Mouse (Mus musculus): ENCODE measurements around the gene Grm4. TPM values are rescaled to one million over a fixed set of nuclear protein-coding genes. Genes with fewer than 3 reads are reported as not detected.
A peak's percentile ranks its signal among the peaks of the same experiment; 100 is the strongest.

Gene Grm4
- polyA plus RNA-seq, 1 experiment = not detected

DNA sequence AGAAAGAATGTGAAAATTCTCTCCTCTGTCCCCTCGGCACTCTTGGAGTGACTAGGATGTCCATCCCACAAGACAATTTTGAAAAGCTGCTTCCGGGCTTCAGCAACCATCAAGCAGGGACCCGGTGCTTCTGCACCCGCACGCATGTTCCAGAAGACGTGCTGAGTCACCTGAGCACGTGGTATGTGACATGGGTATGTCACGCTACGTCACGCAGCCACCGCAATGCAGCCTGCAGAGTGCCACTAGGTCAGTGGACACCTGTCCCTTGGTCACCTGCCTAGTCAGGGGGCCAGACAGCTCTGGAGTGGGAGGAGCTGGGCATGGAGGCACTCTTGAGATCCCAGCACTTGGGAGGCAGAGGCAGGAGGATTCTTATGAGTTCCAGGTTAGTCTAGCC, 45.6 kb downstream of the Grm4 start:
- TF ChIP-seq GATA1 (IDR thresholded peaks at IDR 0.05; ENCODE audit: borderline replicate concordance, low read length) = no peak
- no peak for TF ChIP-seq FLI1 (IDR thresholded peaks at IDR 0.05; ENCODE audit: low read length)
- peaks cover 7% of the 10 kb centered on the region for H3K9me3 ChIP-seq

DNA sequence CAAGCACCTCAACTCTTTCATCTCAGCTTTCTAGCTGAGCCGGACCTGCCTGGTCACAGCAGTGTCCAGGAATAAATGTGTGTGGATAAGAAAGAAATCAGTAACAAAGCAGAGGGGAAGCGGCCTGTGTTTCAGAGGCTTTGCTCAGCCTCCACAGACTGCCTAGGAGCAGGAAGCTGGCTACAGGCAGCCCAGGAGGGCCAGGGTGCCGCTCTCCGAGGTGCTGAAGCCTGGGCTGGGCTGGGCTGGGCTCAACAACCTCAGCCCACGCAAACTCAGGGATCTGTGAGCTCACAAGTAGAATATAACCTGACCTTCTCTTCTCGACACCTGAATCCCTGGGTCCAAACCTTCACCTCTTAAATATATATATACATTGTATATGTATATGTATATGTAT, 54.6 kb downstream of the Grm4 start:
- TF ChIP-seq GATA1 (IDR thresholded peaks at IDR 0.05; ENCODE audit: borderline replicate concordance, low read length) (no peak), FLI1 (IDR thresholded peaks at IDR 0.05; ENCODE audit: low read length) (no peak)
- Histone ChIP-seq H3K27me3 (replicated peaks) (peaks cover 36% of the 10 kb centered on the region), H3K36me3 (replicated peaks; ENCODE audit: low read length) (no peaks in the 10 kb centered on the region), H3K4me1 (no peaks in the 10 kb centered on the region; the same call in 1 of the 2 replicates), H3K9me3 (no peaks in the 10 kb centered on the region), H3K4me3 (replicated peaks) (no peak overlapping the region)

More for the DNA sequence above, 45.6 kb downstream of the Grm4 start:
- Histone ChIP-seq H3K27me3 (replicated peaks) (peaks cover 64% of the 10 kb centered on the region), H3K4me3 (replicated peaks) (peak overlapping the region; percentile 33), H3K4me1 (peaks cover 8% of the 10 kb centered on the region; the same call in 1 of the 2 replicates), H3K36me3 (replicated peaks; ENCODE audit: low read length) (no peaks in the 10 kb centered on the region)

DNA sequence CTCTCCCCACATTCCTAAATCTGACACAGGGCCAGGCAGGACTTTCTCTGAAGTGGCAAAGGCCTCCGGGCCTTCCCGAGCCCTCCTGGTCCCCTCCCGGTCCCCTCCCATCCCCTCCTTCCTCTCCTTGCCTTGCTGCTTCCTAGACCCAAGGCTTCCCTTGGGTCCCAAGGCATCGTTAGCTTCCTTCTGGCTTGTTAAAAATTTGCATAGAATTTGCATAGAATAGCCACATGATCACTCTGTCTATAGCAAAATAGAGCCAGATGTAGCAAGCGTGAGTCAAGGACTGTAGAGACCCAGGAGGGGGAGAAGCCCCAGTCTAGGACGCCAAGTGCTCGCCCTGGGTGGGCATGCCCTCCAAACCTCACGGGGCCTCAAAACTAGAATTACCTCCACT, 55.3 kb downstream of the Grm4 start:
- TF ChIP-seq FLI1 (IDR thresholded peaks at IDR 0.05; ENCODE audit: low read length) (no peak), GATA1 (IDR thresholded peaks at IDR 0.05; ENCODE audit: borderline replicate concordance, low read length) (no peak)
- H3K4me3 ChIP-seq (replicated peaks) = no peak overlapping the region
- H3K4me1 ChIP-seq = no peaks in the 10 kb centered on the region; the same call in 1 of the 2 replicates
- H3K9me3 ChIP-seq = no peaks in the 10 kb centered on the region
- no peaks in the 10 kb centered on the region for H3K36me3 ChIP-seq (replicated peaks; ENCODE audit: low read length)
- H3K27me3 ChIP-seq (replicated peaks) = peaks cover 32% of the 10 kb centered on the region

DNA sequence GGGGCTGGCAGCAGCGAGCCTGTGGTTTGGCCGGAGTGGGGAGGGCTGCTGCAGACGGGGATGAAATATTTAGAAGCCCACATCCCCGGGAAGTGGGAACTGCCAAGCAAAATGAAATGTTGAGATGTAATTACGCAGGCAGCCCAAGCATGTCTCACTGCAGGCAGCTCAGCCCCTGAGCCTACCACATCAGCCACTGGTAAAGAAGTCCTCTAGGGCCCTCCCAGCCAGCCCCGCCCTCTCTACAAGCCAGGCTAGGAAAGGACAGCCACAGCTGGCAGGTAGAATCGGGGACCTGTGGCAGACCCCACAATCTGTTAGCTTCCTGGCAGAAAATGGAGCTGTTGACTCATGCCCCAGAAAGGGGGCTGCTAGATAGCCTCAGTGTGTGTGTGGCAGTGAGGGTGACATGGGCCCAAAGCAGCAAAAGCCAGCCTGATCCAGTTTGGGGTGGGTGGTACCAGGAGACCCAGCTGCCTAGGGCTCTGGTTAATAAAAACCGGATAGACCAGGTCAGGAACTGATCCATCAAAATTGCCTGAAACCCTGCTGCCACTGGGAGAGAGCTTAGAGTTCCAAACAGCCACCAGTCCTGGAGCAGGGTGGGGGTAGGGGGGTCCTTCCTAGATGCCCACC, 56.8 kb downstream of the Grm4 start:
- peaks cover 43% of the 10 kb centered on the region for H3K27me3 ChIP-seq (replicated peaks)
- no peaks in the 10 kb centered on the region; the same call in 1 of the 2 replicates for H3K4me1 ChIP-seq

DNA sequence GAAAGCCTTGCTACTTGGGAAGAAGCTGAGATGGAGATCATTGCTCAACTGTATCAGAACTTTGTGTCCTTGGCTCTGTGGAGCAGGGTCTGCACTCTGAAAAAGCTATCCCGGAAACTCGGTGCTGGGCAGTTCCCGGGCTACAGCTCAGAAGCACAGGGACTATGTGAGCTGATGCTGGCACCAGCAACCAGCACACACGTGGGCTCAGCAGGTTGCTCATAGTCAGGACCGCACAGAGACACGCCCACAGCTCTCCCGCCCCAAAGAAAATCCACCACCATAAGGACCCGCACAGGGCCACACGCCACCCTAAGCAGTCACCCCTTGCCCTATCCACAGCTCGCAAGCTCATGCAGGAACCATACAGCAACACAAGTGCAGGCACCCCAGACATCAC, 61.2 kb downstream of the Grm4 start:
- no peak for TF ChIP-seq FLI1 (IDR thresholded peaks at IDR 0.05; ENCODE audit: low read length)
- no peak for TF ChIP-seq GATA1 (IDR thresholded peaks at IDR 0.05; ENCODE audit: borderline replicate concordance, low read length)
- Histone ChIP-seq H3K9me3 (no peaks in the 10 kb centered on the region), H3K27me3 (replicated peaks) (peaks cover 62% of the 10 kb centered on the region), H3K4me3 (replicated peaks) (no peak overlapping the region), H3K36me3 (replicated peaks; ENCODE audit: low read length) (no peaks in the 10 kb centered on the region), H3K4me1 (no peaks in the 10 kb centered on the region; the same call in 1 of the 2 replicates)

More for the DNA sequence above, 56.8 kb downstream of the Grm4 start:
- no peaks in the 10 kb centered on the region for H3K36me3 ChIP-seq (replicated peaks; ENCODE audit: low read length)
- no peak overlapping the region for H3K4me3 ChIP-seq (replicated peaks)
- TF ChIP-seq FLI1 (IDR thresholded peaks at IDR 0.05; ENCODE audit: low read length) = no peak
- no peak for TF ChIP-seq GATA1 (IDR thresholded peaks at IDR 0.05; ENCODE audit: borderline replicate concordance, low read length)
- no peaks in the 10 kb centered on the region for H3K9me3 ChIP-seq

DNA sequence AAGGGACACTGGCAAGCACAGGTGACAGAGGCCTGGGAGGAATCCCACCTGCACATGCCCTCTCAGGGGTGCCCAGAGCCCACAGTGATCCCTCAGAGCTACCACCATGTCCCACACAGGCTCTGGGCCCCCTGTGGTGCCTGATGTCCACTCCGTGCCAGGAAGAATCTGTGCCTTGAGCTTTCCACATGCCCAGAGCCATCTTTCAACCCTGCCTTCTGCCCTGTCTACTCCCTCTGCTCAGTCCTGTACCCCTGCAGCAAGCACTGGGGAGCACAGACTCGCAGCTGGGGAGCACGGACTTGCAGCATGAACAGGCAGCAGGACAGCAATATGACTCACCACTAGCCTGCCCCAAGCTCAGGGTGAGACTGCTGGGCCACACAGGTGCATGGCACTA, 62.0 kb downstream of the Grm4 start:
- TF ChIP-seq GATA1 (IDR thresholded peaks at IDR 0.05; ENCODE audit: borderline replicate concordance, low read length) (no peak), FLI1 (IDR thresholded peaks at IDR 0.05; ENCODE audit: low read length) (no peak)
- H3K27me3 ChIP-seq (replicated peaks) = peaks cover 60% of the 10 kb centered on the region
- H3K36me3 ChIP-seq (replicated peaks; ENCODE audit: low read length) = no peaks in the 10 kb centered on the region
- no peaks in the 10 kb centered on the region; the same call in 1 of the 2 replicates for H3K4me1 ChIP-seq
- H3K4me3 ChIP-seq (replicated peaks) = no peak overlapping the region
- no peaks in the 10 kb centered on the region for H3K9me3 ChIP-seq

DNA sequence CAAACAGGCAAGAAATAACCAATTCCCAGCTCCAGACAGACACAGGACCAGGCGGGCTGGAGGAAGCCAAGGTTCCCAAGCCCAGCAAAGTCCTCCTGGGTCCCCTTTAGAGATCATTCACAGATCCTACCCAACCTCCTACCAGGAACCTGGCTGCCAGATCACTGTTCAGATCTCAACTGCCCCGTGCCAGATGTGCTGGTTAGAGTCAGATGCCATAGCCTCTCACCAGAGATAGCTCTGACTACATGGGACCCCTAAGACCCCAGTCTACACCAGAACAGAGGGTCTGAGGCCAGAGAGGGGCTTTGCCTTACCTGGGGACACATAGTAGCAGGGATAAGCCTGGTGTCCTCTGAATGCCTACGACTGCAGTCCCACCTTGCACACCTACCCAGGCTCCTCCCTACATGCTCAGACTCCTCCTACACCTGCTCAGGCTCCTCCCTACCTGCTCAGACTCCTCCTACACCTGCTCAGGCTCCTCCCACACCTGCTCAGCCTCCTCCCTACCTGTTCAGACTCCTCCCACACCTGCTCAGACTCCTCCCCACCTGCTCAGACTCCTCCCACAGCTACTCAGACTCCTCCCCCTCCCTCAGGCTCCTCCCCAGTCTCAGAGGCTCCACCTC, 63.2 kb downstream of the Grm4 start:
- no peaks in the 10 kb centered on the region for H3K9me3 ChIP-seq
- H3K27me3 ChIP-seq (replicated peaks) = peaks cover 60% of the 10 kb centered on the region
- TF ChIP-seq FLI1 (IDR thresholded peaks at IDR 0.05; ENCODE audit: low read length) (no peak), GATA1 (IDR thresholded peaks at IDR 0.05; ENCODE audit: borderline replicate concordance, low read length) (no peak)
- no peaks in the 10 kb centered on the region for H3K36me3 ChIP-seq (replicated peaks; ENCODE audit: low read length)
- H3K4me3 ChIP-seq (replicated peaks) = no peak overlapping the region
- H3K4me1 ChIP-seq = no peaks in the 10 kb centered on the region; the same call in 1 of the 2 replicates

DNA sequence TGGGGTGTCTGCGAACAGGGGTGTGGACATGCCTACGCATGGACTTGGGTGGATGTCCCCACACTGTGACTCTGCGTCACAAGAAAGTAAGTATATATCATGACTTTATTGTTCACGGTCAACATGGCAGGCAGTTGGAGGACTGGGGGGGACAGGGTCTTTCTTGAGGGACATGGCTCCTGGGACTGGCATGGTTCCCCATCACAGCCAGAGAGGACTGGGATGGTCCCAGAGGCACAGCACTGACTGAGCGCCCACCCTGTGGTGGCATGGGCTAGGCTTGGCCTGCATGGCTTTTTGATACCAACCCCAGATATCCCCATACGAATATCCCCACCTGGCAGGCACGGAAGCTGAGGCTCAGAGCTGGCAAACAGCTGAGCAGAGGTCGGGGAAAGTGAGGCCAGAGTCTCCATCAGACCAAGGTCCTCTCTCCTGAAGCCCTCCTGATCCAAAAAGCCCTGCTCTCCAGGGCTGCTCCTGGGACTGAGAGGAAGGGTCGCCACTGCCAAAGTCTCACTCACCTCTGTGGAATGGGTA, 64.1 kb downstream of the Grm4 start:
- Histone ChIP-seq H3K9me3 (no peaks in the 10 kb centered on the region), H3K4me1 (no peaks in the 10 kb centered on the region; the same call in 1 of the 2 replicates), H3K36me3 (replicated peaks; ENCODE audit: low read length) (no peaks in the 10 kb centered on the region), H3K4me3 (replicated peaks) (no peak overlapping the region), H3K27me3 (replicated peaks) (peaks cover 67% of the 10 kb centered on the region)
- no peak for TF ChIP-seq FLI1 (IDR thresholded peaks at IDR 0.05; ENCODE audit: low read length)
- no peak for TF ChIP-seq GATA1 (IDR thresholded peaks at IDR 0.05; ENCODE audit: borderline replicate concordance, low read length)

DNA sequence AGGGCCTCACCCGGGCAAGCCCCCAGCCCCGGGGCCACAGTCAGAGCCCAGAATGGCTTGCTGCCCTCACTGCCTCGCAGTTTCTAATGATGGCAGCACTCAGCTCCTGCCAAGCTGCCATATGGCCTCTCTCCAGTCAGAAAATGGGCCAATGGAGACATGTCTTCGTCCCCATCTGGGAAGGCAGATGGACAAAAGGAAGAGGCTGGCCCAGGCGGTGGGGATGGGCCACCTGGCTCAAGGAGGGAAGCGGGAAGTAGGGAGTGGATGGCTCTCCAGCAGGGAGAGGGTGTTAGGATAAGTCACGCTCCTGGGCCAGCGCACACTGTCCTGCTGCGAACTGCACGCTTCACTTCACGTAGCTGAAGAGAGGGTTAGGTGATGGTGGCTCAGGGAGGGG, 64.8 kb downstream of the Grm4 start:
- TF ChIP-seq GATA1 (IDR thresholded peaks at IDR 0.05; ENCODE audit: borderline replicate concordance, low read length) (no peak), FLI1 (IDR thresholded peaks at IDR 0.05; ENCODE audit: low read length) (no peak)
- H3K9me3 ChIP-seq = no peaks in the 10 kb centered on the region
- no peaks in the 10 kb centered on the region for H3K36me3 ChIP-seq (replicated peaks; ENCODE audit: low read length)
- H3K27me3 ChIP-seq (replicated peaks) = peaks cover 73% of the 10 kb centered on the region
- H3K4me3 ChIP-seq (replicated peaks) = peak overlapping the region; percentile 46
- no peaks in the 10 kb centered on the region; the same call in 1 of the 2 replicates for H3K4me1 ChIP-seq
